Mouse (Mus musculus) C2C12 (cell line): ENCODE data around the gene Sptb. TPM values are rescaled to one million over a fixed set of nuclear protein-coding genes. Genes with fewer than 3 reads are reported as not detected.

Source experiments
- H3K27me3 ChIP-seq: one replicate; pipeline ENCODE4 v1.6.1; 2011; ENCODE audit not compliant: control insufficient read depth, insufficient read depth, insufficient read length
- H3K36me3 ChIP-seq: one replicate; pipeline ENCODE4 v1.6.1; 2011; ENCODE audit not compliant: control insufficient read depth, insufficient read depth
- H3K4me3 ChIP-seq: one replicate; pipeline ENCODE4 v1.5.1; 2011; ENCODE audit warnings: mild to moderate bottlenecking, control low read depth; ENCODE audit not compliant: poor library complexity, insufficient read depth, severe bottlenecking
- H3K79me2 ChIP-seq: one replicate; pipeline ENCODE4 v1.6.1; 2011; ENCODE audit not compliant: control insufficient read depth, insufficient read depth
- H3K79me3 ChIP-seq: one replicate; pipeline ENCODE4 v1.6.1; 2011; ENCODE audit warnings: low read depth, control low read depth
- H3ac ChIP-seq: one replicate; pipeline ENCODE3; 2011; ENCODE audit warnings: low read depth; ENCODE audit not compliant: control insufficient read depth, insufficient read length
- CEBPB ChIP-seq: IDR thresholded peaks from one replicate; pipeline ENCODE4 v1.6.1; 2011; ENCODE audit warnings: low read depth, mild to moderate bottlenecking, control low read depth, moderate library complexity
- CTCF ChIP-seq: IDR thresholded peaks from one replicate; pipeline ENCODE4 v1.5.1; 2011; ENCODE audit not compliant: control insufficient read depth, insufficient read depth, insufficient read length
- FOSL1 ChIP-seq: IDR thresholded peaks from one replicate; pipeline ENCODE4 v1.8.0; 2011; ENCODE audit warnings: mild to moderate bottlenecking, low read length; ENCODE audit not compliant: poor library complexity, insufficient read depth, severe bottlenecking
- MAX ChIP-seq: IDR thresholded peaks from one replicate; pipeline ENCODE4 v1.6.1; 2011; ENCODE audit warnings: mild to moderate bottlenecking, control low read depth
- MYOD1 ChIP-seq: IDR thresholded peaks from one replicate; pipeline ENCODE4 v1.6.1; 2011; ENCODE audit warnings: low read depth; ENCODE audit not compliant: control insufficient read depth, insufficient read length
- MYOG ChIP-seq: IDR thresholded peaks from one replicate; pipeline ENCODE4 v1.6.1; 2011; ENCODE audit not compliant: control insufficient read depth, insufficient read length; ENCODE audit errors: extremely low read depth
- USF1 ChIP-seq: IDR thresholded peaks from one replicate; pipeline ENCODE4 v1.6.1; 2011; ENCODE audit warnings: low read depth, mild to moderate bottlenecking, control low read depth, moderate library complexity
- polyA plus RNA-seq: library from polyadenylated mRNA; unstranded; fragments of >200 nt; fragmentation: generic; extraction: Trizol; gene quantifications from one replicate; pipeline ENCODE4 v1.2.1, GENCODE M21; 2012; ENCODE audit warnings: missing spikeins

The Sptb gene
- polyA plus RNA-seq, 1 experiment, result 0.15 TPM

- TF ChIP-seq FOSL1 (no peak), CTCF (no peak), MAX (no peak), CEBPB (no peak), MYOD1 (no peak), USF1 (no peak), MYOG (no peak)
- Histone ChIP-seq H3K27me3 (peaks cover 36% of the 10 kb centered on the region), H3K79me2 (no peaks in the 10 kb centered on the region), H3K79me3 (no peaks in the 10 kb centered on the region), H3K36me3 (no peaks in the 10 kb centered on the region), H3ac (no peak overlapping the region), H3K4me3 (no peak overlapping the region)
Measured at GRCm38 (mm10) chr12:76608997-76609565, 101.3 kb downstream of the Sptb start.

DNA sequence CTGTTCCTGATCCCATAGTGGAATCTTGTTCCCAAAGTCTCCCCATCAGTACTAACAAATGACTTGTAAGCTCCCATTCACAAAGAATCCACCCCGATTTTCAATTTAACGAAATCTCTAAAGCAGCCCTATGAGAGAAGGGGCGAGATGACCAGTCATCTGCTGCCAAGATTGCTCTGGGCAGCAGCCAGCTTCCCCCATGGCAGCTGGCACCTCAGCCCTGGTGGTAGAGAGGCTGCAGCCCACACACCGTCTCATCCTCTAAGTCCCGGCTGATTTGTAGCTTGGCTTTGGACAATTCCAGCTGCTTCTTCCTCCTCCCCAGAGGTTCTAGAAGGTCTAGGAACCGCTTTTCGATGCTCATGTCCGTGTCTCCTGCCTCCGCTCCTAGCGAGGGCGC is 102.1 kb downstream of the Sptb start:
- Histone ChIP-seq H3K4me3 (no peak overlapping the region), H3K79me2 (no peaks in the 10 kb centered on the region), H3ac (no peak overlapping the region), H3K79me3 (no peaks in the 10 kb centered on the region), H3K27me3 (peaks cover 31% of the 10 kb centered on the region), H3K36me3 (no peaks in the 10 kb centered on the region)
- no peak for TF ChIP-seq CEBPB
- TF ChIP-seq CTCF, result no peak
- no peak for TF ChIP-seq MYOG
- no peak for TF ChIP-seq MYOD1

GRCm38 (mm10) chr12:76605837-76606236 is 104.5 kb downstream of the Sptb start:
- no peaks in the 10 kb centered on the region for H3K79me3 ChIP-seq
- no peak overlapping the region for H3K4me3 ChIP-seq
- H3K79me2 ChIP-seq, result no peaks in the 10 kb centered on the region
- H3K27me3 ChIP-seq, result peaks cover 24% of the 10 kb centered on the region
- no peaks in the 10 kb centered on the region for H3K36me3 ChIP-seq
- TF ChIP-seq USF1 (no peak), MYOG (no peak), MAX (no peak), MYOD1 (no peak), CTCF (no peak), CEBPB (no peak), FOSL1 (no peak)
- H3ac ChIP-seq, result no peak overlapping the region

DNA sequence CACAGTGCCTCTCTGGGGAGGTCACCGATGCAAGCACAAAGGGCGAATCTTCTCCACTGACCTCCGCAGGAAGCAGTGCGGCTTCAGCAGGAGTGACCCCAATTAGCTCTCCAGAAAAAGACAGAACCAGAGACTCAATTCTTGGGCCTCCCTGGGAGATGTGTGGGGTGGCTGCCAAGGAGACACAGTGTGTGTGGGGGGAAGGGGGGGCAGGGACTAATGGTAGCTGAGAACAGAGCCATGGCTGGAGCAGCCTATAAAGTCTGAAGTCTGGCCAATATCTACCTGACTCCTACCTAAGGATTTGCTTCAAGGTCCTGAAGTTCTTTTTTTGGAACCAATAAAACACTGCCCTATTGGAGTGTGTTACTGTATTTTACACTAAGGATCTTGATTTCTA is 105.8 kb downstream of the Sptb start:
- Histone ChIP-seq H3K79me2 (no peaks in the 10 kb centered on the region), H3K36me3 (no peaks in the 10 kb centered on the region), H3K27me3 (peaks cover 20% of the 10 kb centered on the region), H3K79me3 (no peaks in the 10 kb centered on the region), H3ac (no peak overlapping the region), H3K4me3 (no peak overlapping the region)
- TF ChIP-seq MYOG (no peak), CTCF (no peak), USF1 (no peak), MAX (no peak), CEBPB (no peak), FOSL1 (no peak), MYOD1 (no peak)

DNA sequence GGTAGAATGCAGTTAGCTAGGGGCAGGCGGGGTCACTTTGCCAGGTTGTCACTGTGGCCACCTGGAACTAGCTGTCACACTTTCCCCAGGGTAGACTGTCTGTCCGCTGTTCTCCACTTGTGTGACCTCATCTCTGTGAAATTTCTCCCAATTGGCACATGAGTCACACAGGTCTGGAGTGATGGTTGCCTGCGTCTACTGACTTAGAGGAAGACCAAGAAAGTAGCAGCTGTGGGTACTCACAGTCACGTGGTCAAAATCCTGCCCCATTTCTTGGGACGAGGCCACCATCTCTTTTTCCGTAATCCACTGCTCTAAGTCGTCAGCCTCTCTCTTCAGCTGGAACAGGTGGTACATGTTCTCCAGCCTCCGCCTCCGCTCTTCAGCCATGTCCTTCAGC is 106.6 kb downstream of the Sptb start:
- H3K36me3 ChIP-seq, result no peaks in the 10 kb centered on the region
- TF ChIP-seq USF1 (peak; percentile 52), CTCF (no peak), MAX (no peak)
- H3K4me3 ChIP-seq, result no peak overlapping the region
- peaks cover 16% of the 10 kb centered on the region for H3K27me3 ChIP-seq
- no peaks in the 10 kb centered on the region for H3K79me3 ChIP-seq
- no peaks in the 10 kb centered on the region for H3K79me2 ChIP-seq
- H3ac ChIP-seq, result no peak overlapping the region

DNA sequence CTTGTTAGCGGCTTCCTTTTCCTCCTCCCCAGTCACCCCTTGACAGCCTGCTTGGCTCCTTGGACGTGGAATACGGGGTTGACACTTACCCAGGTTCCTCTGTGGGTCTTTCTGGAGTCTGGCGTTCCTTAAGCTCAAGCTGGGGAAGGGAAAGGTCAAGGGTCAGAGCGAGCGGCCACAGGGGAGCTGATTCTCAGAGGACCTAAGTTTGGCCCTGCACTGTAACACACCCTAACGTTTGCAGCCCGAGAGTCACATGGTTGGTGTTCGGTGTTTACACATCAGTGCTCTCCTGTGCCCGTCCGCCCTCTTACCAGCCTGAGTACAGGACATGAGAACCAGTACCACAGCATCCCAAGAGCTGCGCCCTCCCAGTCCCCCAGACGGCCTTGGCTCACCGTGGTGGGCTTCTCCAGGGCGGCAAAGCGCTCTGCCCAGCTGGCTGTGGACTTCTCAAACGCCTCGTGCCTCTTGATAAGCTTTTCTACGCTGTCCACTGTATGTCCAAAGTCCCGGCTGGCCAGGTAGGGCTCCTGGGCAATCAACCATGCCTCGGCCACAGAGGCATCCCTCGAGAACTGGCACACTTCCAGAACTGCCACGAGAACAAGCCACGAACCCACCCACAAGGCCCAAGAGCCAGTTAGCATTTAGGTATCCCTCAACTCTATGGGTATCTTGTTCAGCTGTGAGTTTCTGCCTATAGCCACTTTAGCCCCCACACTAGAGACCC is 112.0 kb downstream of the Sptb start:
- Histone ChIP-seq H3K79me2 (no peaks in the 10 kb centered on the region), H3ac (no peak overlapping the region), H3K79me3 (no peaks in the 10 kb centered on the region), H3K4me3 (no peak overlapping the region), H3K36me3 (no peaks in the 10 kb centered on the region), H3K27me3 (no peaks in the 10 kb centered on the region)
- TF ChIP-seq MYOD1, result no peak
- no peak for TF ChIP-seq CEBPB
- no peak for TF ChIP-seq MAX
- no peak for TF ChIP-seq CTCF
- TF ChIP-seq MYOG, result no peak
- TF ChIP-seq FOSL1, result no peak
- no peak for TF ChIP-seq USF1
